Mouse (Mus musculus): ENCODE measurements around the gene Wfdc6a. TPM values are rescaled to one million over a fixed set of nuclear protein-coding genes. Genes with fewer than 3 reads are reported as not detected.

Gene Wfdc6a
- polyA plus RNA-seq, 1 experiment: not detected

DNA sequence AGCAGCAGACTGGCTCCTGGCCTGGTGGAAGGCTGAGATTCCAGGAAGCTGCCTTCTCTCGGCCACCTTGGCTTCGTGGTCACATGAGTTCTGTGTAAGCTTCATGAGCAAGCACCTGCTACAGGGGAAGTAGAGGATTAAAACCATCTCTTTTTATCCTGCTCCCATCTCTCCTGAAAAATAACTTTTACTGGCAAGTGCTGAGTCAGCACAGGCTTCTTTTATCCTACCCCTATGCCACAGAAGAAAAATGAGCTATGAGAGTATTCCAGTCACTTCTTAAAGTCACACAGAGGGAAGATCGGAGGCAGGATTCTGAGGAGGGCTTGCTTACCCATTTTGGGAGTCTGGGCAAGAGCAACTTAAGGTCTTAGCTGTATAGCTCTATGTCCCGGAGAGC lies 48.2 kb downstream of the Wfdc6a start:
- Histone ChIP-seq H3K27ac (ENCODE audit: insufficient read depth, low read length) (no peak overlapping the region), H3K36me3 (ENCODE audit: control insufficient read depth, insufficient read depth, low read length, poor library complexity, severe bottlenecking) (no peaks in the 10 kb centered on the region), H3K4me1 (ENCODE audit: control insufficient read depth, insufficient read depth, low read length) (peaks cover 3% of the 10 kb centered on the region), H3K9me3 (replicated peaks; ENCODE audit: control insufficient read depth, insufficient read depth, low read length, poor library complexity, severe bottlenecking) (no peaks in the 10 kb centered on the region), H3K4me3 (ENCODE audit: low read depth, low read length) (no peak overlapping the region), H3K27me3 (ENCODE audit: control insufficient read depth, insufficient read depth, low read length, poor library complexity, severe bottlenecking) (no peaks in the 10 kb centered on the region), H3K9ac (ENCODE audit: low read depth, poor library complexity, severe bottlenecking) (no peak overlapping the region)
- TF ChIP-seq CTCF (IDR thresholded peaks at IDR 0.05; ENCODE audit: low read depth, low read length): no peak
- no peak for TF ChIP-seq EP300 (IDR thresholded peaks at IDR 0.05; ENCODE audit: insufficient read depth, low read depth, low read length)
- TF ChIP-seq POLR2A (IDR thresholded peaks at IDR 0.05; ENCODE audit: insufficient read depth, low read length): no peak

DNA sequence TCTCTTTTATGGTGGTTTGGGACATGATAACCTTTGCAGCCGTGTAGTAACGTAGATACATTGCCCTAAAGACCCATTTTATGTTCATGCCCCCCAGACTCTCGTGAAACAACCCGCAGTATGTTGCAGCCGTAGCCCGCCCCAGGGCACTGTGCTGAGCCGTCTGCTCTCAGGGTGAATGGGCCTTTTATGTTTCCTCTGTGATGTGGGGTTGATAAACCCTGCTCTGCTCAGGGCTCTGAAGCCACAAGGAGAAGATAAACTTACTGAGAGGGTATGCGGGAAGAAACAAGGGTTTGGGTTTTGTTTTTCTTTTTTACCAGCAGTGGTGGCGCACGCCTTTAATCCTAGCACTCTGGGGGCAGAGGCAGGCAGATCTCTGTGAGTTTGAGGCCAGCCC lies 50.9 kb downstream of the Wfdc6a start:
- Histone ChIP-seq H3K36me3 (ENCODE audit: control insufficient read depth, insufficient read depth, low read length, poor library complexity, severe bottlenecking) (no peaks in the 10 kb centered on the region), H3K9ac (ENCODE audit: low read depth, poor library complexity, severe bottlenecking) (no peak overlapping the region), H3K9me3 (replicated peaks; ENCODE audit: control insufficient read depth, insufficient read depth, low read length, poor library complexity, severe bottlenecking) (no peaks in the 10 kb centered on the region), H3K4me1 (ENCODE audit: control insufficient read depth, insufficient read depth, low read length) (peaks cover 3% of the 10 kb centered on the region), H3K4me3 (ENCODE audit: low read depth, low read length) (no peak overlapping the region), H3K27ac (ENCODE audit: insufficient read depth, low read length) (no peak overlapping the region), H3K27me3 (ENCODE audit: control insufficient read depth, insufficient read depth, low read length, poor library complexity, severe bottlenecking) (no peaks in the 10 kb centered on the region)
- TF ChIP-seq EP300 (IDR thresholded peaks at IDR 0.05; ENCODE audit: insufficient read depth, low read depth, low read length) (no peak), POLR2A (IDR thresholded peaks at IDR 0.05; ENCODE audit: insufficient read depth, low read length) (no peak), CTCF (IDR thresholded peaks at IDR 0.05; ENCODE audit: low read depth, low read length) (no peak)

DNA sequence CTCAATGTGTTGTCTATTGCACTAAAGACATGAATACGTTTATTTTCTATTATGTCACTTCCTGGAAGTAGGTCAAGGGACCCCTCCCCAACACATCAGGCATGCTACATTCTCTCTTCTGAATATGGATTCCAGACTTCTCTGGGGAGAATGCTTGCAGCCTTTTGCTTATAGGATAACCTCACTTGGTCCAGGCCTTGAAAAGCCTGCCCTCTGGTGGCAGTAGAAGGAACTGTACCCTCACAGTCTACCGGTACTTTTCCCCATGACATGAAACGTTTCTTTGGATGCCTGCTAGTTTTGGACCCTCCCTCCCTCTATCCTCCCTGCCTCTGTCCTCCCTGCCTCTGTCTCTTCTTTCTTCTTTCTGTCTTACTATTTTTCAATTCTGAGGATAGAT lies 54.1 kb downstream of the Wfdc6a start:
- Histone ChIP-seq H3K9ac (ENCODE audit: low read depth, poor library complexity, severe bottlenecking) (no peak overlapping the region), H3K9me3 (replicated peaks; ENCODE audit: control insufficient read depth, insufficient read depth, low read length, poor library complexity, severe bottlenecking) (no peaks in the 10 kb centered on the region; the same call in 1 of the 2 replicates), H3K27me3 (ENCODE audit: control insufficient read depth, insufficient read depth, low read length, poor library complexity, severe bottlenecking) (no peaks in the 10 kb centered on the region), H3K4me1 (ENCODE audit: control insufficient read depth, insufficient read depth, low read length) (peaks cover 3% of the 10 kb centered on the region), H3K4me3 (ENCODE audit: low read depth, low read length) (no peak overlapping the region), H3K36me3 (ENCODE audit: control insufficient read depth, insufficient read depth, low read length, poor library complexity, severe bottlenecking) (no peaks in the 10 kb centered on the region), H3K27ac (ENCODE audit: insufficient read depth, low read length) (no peak overlapping the region)
- no peak for TF ChIP-seq EP300 (IDR thresholded peaks at IDR 0.05; ENCODE audit: insufficient read depth, low read depth, low read length)
- peak; percentile 46 for TF ChIP-seq CTCF (IDR thresholded peaks at IDR 0.05; ENCODE audit: low read depth, low read length)
- TF ChIP-seq POLR2A (IDR thresholded peaks at IDR 0.05; ENCODE audit: insufficient read depth, low read length): no peak

Other genes with a start within 250 kb of the Wfdc6a start
- gene Slpi, start 196.4 kb downstream of the Wfdc6a start, polyA plus RNA-seq (2011; ENCODE audit: insufficient read depth, insufficient read length, low read depth, missing spikeins): 1.6 and 1.8 TPM in 2 replicates
- gene Rbpjl, start 182.3 kb downstream of the Wfdc6a start, polyA plus RNA-seq (2011; ENCODE audit: insufficient read depth, insufficient read length, low read depth, missing spikeins): not detected in 2 replicates
- 0.93 and 1.7 TPM in 2 replicates for gene Matn4, start 180.3 kb downstream of the Wfdc6a start, polyA plus RNA-seq (2011; ENCODE audit: insufficient read depth, insufficient read length, low read depth, missing spikeins)
- gene Sdc4, start 141.6 kb downstream of the Wfdc6a start, polyA plus RNA-seq (2011; ENCODE audit: insufficient read depth, insufficient read length, low read depth, missing spikeins): 212 and 213 TPM in 2 replicates
- 13.3 and 19.8 TPM in 2 replicates for gene Sys1, start 128.5 kb downstream of the Wfdc6a start, polyA plus RNA-seq (2011; ENCODE audit: insufficient read depth, insufficient read length, low read depth, missing spikeins)
- gene Gm20458, start 124.5 kb downstream of the Wfdc6a start, polyA plus RNA-seq (2011; ENCODE audit: insufficient read depth, insufficient read length, low read depth, missing spikeins): 2.3 TPM in 1 of 2 replicates, not detected in the other
- gene Trp53tg5, start 111.7 kb downstream of the Wfdc6a start, polyA plus RNA-seq (2011; ENCODE audit: insufficient read depth, insufficient read length, low read depth, missing spikeins): not detected in 2 replicates
- gene Dbndd2, start 99.3 kb downstream of the Wfdc6a start, polyA plus RNA-seq (2011; ENCODE audit: insufficient read depth, insufficient read length, low read depth, missing spikeins): 6.4 and 7.1 TPM in 2 replicates
- 49.9 and 52.7 TPM in 2 replicates for gene Pigt, start 87.9 kb downstream of the Wfdc6a start, polyA plus RNA-seq (2011; ENCODE audit: insufficient read depth, insufficient read length, low read depth, missing spikeins)
- 123 and 135 TPM in 2 replicates for gene Wfdc2, start 23.0 kb downstream of the Wfdc6a start, polyA plus RNA-seq (2011; ENCODE audit: insufficient read depth, insufficient read length, low read depth, missing spikeins)
- gene Spint3, start 12.0 kb downstream of the Wfdc6a start, polyA plus RNA-seq (2011; ENCODE audit: insufficient read depth, insufficient read length, low read depth, missing spikeins): not detected in 2 replicates
- not detected in 2 replicates for gene Eppin, start 8.1 kb upstream of the Wfdc6a start, polyA plus RNA-seq (2011; ENCODE audit: insufficient read depth, insufficient read length, low read depth, missing spikeins)
- not detected in 2 replicates for gene Wfdc6b, start 28.1 kb upstream of the Wfdc6a start, polyA plus RNA-seq (2011; ENCODE audit: insufficient read depth, insufficient read length, low read depth, missing spikeins)
- not detected in 2 replicates for gene Wfdc8, start 28.2 kb upstream of the Wfdc6a start, polyA plus RNA-seq (2011; ENCODE audit: insufficient read depth, insufficient read length, low read depth, missing spikeins)
- gene Wfdc16, start 53.3 kb upstream of the Wfdc6a start, polyA plus RNA-seq (2011; ENCODE audit: insufficient read depth, insufficient read length, low read depth, missing spikeins): not detected in 2 replicates
- gene Wfdc10, start 70.6 kb upstream of the Wfdc6a start, polyA plus RNA-seq (2011; ENCODE audit: insufficient read depth, insufficient read length, low read depth, missing spikeins): not detected in 2 replicates
- gene Wfdc9, start 71.1 kb upstream of the Wfdc6a start, polyA plus RNA-seq (2011; ENCODE audit: insufficient read depth, insufficient read length, low read depth, missing spikeins): not detected in 2 replicates
- not detected in 2 replicates for gene Wfdc11, start 88.6 kb upstream of the Wfdc6a start, polyA plus RNA-seq (2011; ENCODE audit: insufficient read depth, insufficient read length, low read depth, missing spikeins)
- 0.57 TPM in 1 of 2 replicates, not detected in the other for gene Wfdc13, start 99.7 kb upstream of the Wfdc6a start, polyA plus RNA-seq (2011; ENCODE audit: insufficient read depth, insufficient read length, low read depth, missing spikeins)
- gene Spint4, start 113.1 kb upstream of the Wfdc6a start, polyA plus RNA-seq (2011; ENCODE audit: insufficient read depth, insufficient read length, low read depth, missing spikeins): not detected in 2 replicates
- not detected in 2 replicates for gene Spint5, start 129.9 kb upstream of the Wfdc6a start, polyA plus RNA-seq (2011; ENCODE audit: insufficient read depth, insufficient read length, low read depth, missing spikeins)
- gene Wfdc3, start 160.5 kb upstream of the Wfdc6a start, polyA plus RNA-seq (2011; ENCODE audit: insufficient read depth, insufficient read length, low read depth, missing spikeins): 0.60 and 1.7 TPM in 2 replicates
- 26.7 and 30.4 TPM in 2 replicates for gene Dnttip1, start 160.5 kb upstream of the Wfdc6a start, polyA plus RNA-seq (2011; ENCODE audit: insufficient read depth, insufficient read length, low read depth, missing spikeins)
- gene Ube2c, start 184.5 kb upstream of the Wfdc6a start, polyA plus RNA-seq (2011; ENCODE audit: insufficient read depth, insufficient read length, low read depth, missing spikeins): 366 and 371 TPM in 2 replicates
- 0.88 and 1.6 TPM in 2 replicates for gene Tnnc2, start 194.5 kb upstream of the Wfdc6a start, polyA plus RNA-seq (2011; ENCODE audit: insufficient read depth, insufficient read length, low read depth, missing spikeins)
- 10.7 and 11.2 TPM in 2 replicates for gene Snx21, start 200.4 kb upstream of the Wfdc6a start, polyA plus RNA-seq (2011; ENCODE audit: insufficient read depth, insufficient read length, low read depth, missing spikeins)
- gene Acot8, start 219.4 kb upstream of the Wfdc6a start, polyA plus RNA-seq (2011; ENCODE audit: insufficient read depth, insufficient read length, low read depth, missing spikeins): 15.0 and 15.7 TPM in 2 replicates
- 10.7 and 12.1 TPM in 2 replicates for gene Zswim3, start 219.7 kb upstream of the Wfdc6a start, polyA plus RNA-seq (2011; ENCODE audit: insufficient read depth, insufficient read length, low read depth, missing spikeins)
- 39.5 and 50.0 TPM in 2 replicates for gene Zswim1, start 237.2 kb upstream of the Wfdc6a start, polyA plus RNA-seq (2011; ENCODE audit: insufficient read depth, insufficient read length, low read depth, missing spikeins)
- gene Spata25, start 243.1 kb upstream of the Wfdc6a start, polyA plus RNA-seq (2011; ENCODE audit: insufficient read depth, insufficient read length, low read depth, missing spikeins): not detected in 2 replicates
- 75.3 and 83.4 TPM in 2 replicates for gene Ctsa, start 247.4 kb upstream of the Wfdc6a start, polyA plus RNA-seq (2011; ENCODE audit: insufficient read depth, insufficient read length, low read depth, missing spikeins)
- gene Neurl2, start 248.0 kb upstream of the Wfdc6a start, polyA plus RNA-seq (2011; ENCODE audit: insufficient read depth, insufficient read length, low read depth, missing spikeins): 2.2 and 2.8 TPM in 2 replicates